Comparison of ENCODE assay signal across 9 mouse cellular contexts in genomic region chr15:82416797-82417789, GRCm38 (mm10). TPM values are rescaled to one million over a fixed set of nuclear protein-coding genes. Genes with fewer than 3 reads are reported as not detected.
DNase-seq lines count a peak whose midpoint lies in the region; ATAC-seq lines count a peak whose summit lies in the region.
"Had no signal": no experiment of that assay in that cellular context is flagged by ENCODE, and none has a peak within 500 bp of the region (broad histone marks: within the 10 kb centered on the region; RNA-seq: fewer than 3 reads in every experiment).

No protein-coding gene starts in this region.

- no peaks in the 10 kb centered on the region for H3K9me3 ChIP-seq in heart, embryonic 13.5 days
- H3K9me3 ChIP-seq in liver, embryonic 11.5 days (ENCODE audit: control insufficient read depth, low read length) = no peaks in the 10 kb centered on the region

- H3K36me3 ChIP-seq in heart, embryonic 13.5 days = no peaks in the 10 kb centered on the region
- no peaks in the 10 kb centered on the region for H3K36me3 ChIP-seq in liver, embryonic 11.5 days (ENCODE audit: control insufficient read depth, insufficient read depth, low read length)
- no peaks in the 10 kb centered on the region for H3K36me3 ChIP-seq in splenic B cell, adult 2 months (ENCODE audit: control insufficient read depth, insufficient read depth, low read length, poor library complexity, severe bottlenecking)

- ATAC-seq in heart, embryonic 13.5 days (ENCODE audit: extremely low read depth, insufficient number of reproducible peaks, low FRiP score, low TSS enrichment) = peak; percentile 58; the same call in 1 of the 2 replicates
- ATAC-seq in liver, embryonic 11.5 days (replicated peaks; ENCODE audit: low FRiP score) = peak; percentile 74

- H3K9ac ChIP-seq in heart, embryonic 13.5 days = peak overlapping the region; percentile 55
- no peak overlapping the region for H3K9ac ChIP-seq in liver, embryonic 11.5 days (ENCODE audit: low read depth, low read length)

- peak overlapping the region; percentile 24 for H3K4me3 ChIP-seq in heart, embryonic 13.5 days
- no peak overlapping the region for H3K4me3 ChIP-seq in liver, embryonic 11.5 days (ENCODE audit: low read depth, low read length)
- H3K4me3 ChIP-seq: erythroblast, embryonic 14.5 days had no signal

- H3K27ac ChIP-seq in heart, embryonic 13.5 days (replicated peaks) = no peak overlapping the region
- H3K27ac ChIP-seq in liver, embryonic 11.5 days (ENCODE audit: low read depth, low read length) = no peak overlapping the region

- no peaks in the 10 kb centered on the region; the same call in 1 of the 2 replicates for H3K27me3 ChIP-seq in heart, embryonic 13.5 days (replicated peaks)
- H3K27me3 ChIP-seq in liver, embryonic 11.5 days (replicated peaks; ENCODE audit: control insufficient read depth, insufficient read depth, low read length) = no peaks in the 10 kb centered on the region
- no peaks in the 10 kb centered on the region; the same call in 1 of the 2 replicates for H3K27me3 ChIP-seq in splenic B cell, adult 2 months (ENCODE audit: control insufficient read depth, insufficient read depth, low read length, poor library complexity, severe bottlenecking)

- WGBS in heart, embryonic 13.5 days = 30% methylated on average over 16 of the region's 16 CpGs
- WGBS in liver, embryonic 11.5 days = 41% methylated on average over 15 of the region's 16 CpGs

- peaks cover 6% of the 10 kb centered on the region; the same call in 1 of the 2 replicates for H3K4me1 ChIP-seq in heart, embryonic 13.5 days
- no peaks in the 10 kb centered on the region; the same call in 1 of the 2 replicates for H3K4me1 ChIP-seq in liver, embryonic 11.5 days (replicated peaks; ENCODE audit: control insufficient read depth, insufficient read depth, low read length)

- DNase-seq in CD4-positive, CD25-positive, alpha-beta regulatory T cell, adult 2 months (ENCODE audit: low read depth, low spot score) = peak; percentile 87
- DNase-seq in brain, embryonic 18.5 days (ENCODE audit: low read depth, low spot score) = peak; percentile 22
- DNase-seq in fibroblast of lung, adult 2 months (ENCODE audit: low read depth) = peak; percentile 81
- DNase-seq in kidney, postnatal 10 days = peak; percentile 92
- DNase-seq in liver, embryonic 11.5 days (ENCODE audit: low spot score) = peak; percentile 40
- DNase-seq in naive thymus-derived CD4-positive, alpha-beta T cell, adult 2 months (ENCODE audit: low read depth) = peak; percentile 83
- peak; percentile 78 for DNase-seq in splenic B cell, adult 2 months (ENCODE audit: low read depth, low spot score)

- peak overlapping the region; percentile 54 for H3K4me2 ChIP-seq in heart, embryonic 13.5 days
- H3K4me2 ChIP-seq in liver, embryonic 11.5 days = no peak overlapping the region

RNA-seq across cellular contexts. Expression of gene Cyp2d10, which starts 10.1 kb away (rescaled TPM):
- 0.48 and 1.2 TPM in 2 replicates for polyA plus RNA-seq in heart, embryonic 13.5 days (2015; fragmentation: Nextera tagmentation; extraction: Ambion mirVana)
- 8.2 and 10.3 TPM in 2 replicates for polyA plus RNA-seq in liver, embryonic 11.5 days (2014; fragmentation: Nextera tagmentation; extraction: Ambion mirVana)

RNA-seq across cellular contexts. Expression of gene Cyp2d9, which starts 16.1 kb away (rescaled TPM):
- not detected in 2 replicates for polyA plus RNA-seq in heart, embryonic 13.5 days (2015; fragmentation: Nextera tagmentation; extraction: Ambion mirVana)
- polyA plus RNA-seq in liver, embryonic 11.5 days (2014; fragmentation: Nextera tagmentation; extraction: Ambion mirVana) = 0.32 and 0.55 TPM in 2 replicates

RNA-seq across cellular contexts. Expression of gene Cyp2d11, which starts 23.3 kb away (rescaled TPM):
- polyA plus RNA-seq in heart, embryonic 13.5 days (2015; fragmentation: Nextera tagmentation; extraction: Ambion mirVana) = not detected in 2 replicates
- not detected in 2 replicates for polyA plus RNA-seq in liver, embryonic 11.5 days (2014; fragmentation: Nextera tagmentation; extraction: Ambion mirVana)
- polyA plus RNA-seq: erythroblast, embryonic 14.5 days had no signal

RNA-seq across cellular contexts. Expression of gene Cyp2d22, which starts 37.0 kb away (rescaled TPM):
- 9.0 and 12.4 TPM in 2 replicates for polyA plus RNA-seq in heart, embryonic 13.5 days (2015; fragmentation: Nextera tagmentation; extraction: Ambion mirVana)
- 6.8 and 7.0 TPM in 2 replicates for polyA plus RNA-seq in liver, embryonic 11.5 days (2014; fragmentation: Nextera tagmentation; extraction: Ambion mirVana)

Comparison
In these comparisons a context has a peak if more than half of its experiments do, and no peak if none do; other contexts are left out.
1. DNase-seq: peak in every context shown above with its lines; median percentile 92 in kidney, postnatal 10 days; 87 in CD4-positive, CD25-positive, alpha-beta regulatory T cell, adult 2 months; 83 in naive thymus-derived CD4-positive, alpha-beta T cell, adult 2 months; 81 in fibroblast of lung, adult 2 months; 78 in splenic B cell, adult 2 months; 40 in liver, embryonic 11.5 days; 22 in brain, embryonic 18.5 days.